Mouse (Mus musculus): ENCODE data around the gene Grk6. TPM values are rescaled to one million over a fixed set of nuclear protein-coding genes. Genes with fewer than 3 reads are reported as not detected.

The Grk6 gene
- total RNA-seq, 2 experiments from 2014 or later, result 48.2 to 62.2 TPM

- ATAC-seq (replicated peaks; ENCODE audit: low FRiP score, poor library complexity, severe bottlenecking), result no peak
These were observed 65.4 kb downstream of the Grk6 start for GRCm38 (mm10) chr13:55510332-55510667.

Other genes with a start within 250 kb of the Grk6 start
- gene Nsd1, start 235.3 kb upstream of the Grk6 start, total RNA-seq (2015; ENCODE audit: low replicate concordance), result 36.9 and 38.2 TPM in 2 replicates
- gene Nsd1, start 235.3 kb upstream of the Grk6 start, total RNA-seq (2017; ENCODE audit: low replicate concordance), result 50.6 and 85.7 TPM in 2 replicates
- 81.3 and 131 TPM in 2 replicates for gene Prelid1, start 124.6 kb upstream of the Grk6 start, total RNA-seq (2015; ENCODE audit: low replicate concordance)
- gene Prelid1, start 124.6 kb upstream of the Grk6 start, total RNA-seq (2017; ENCODE audit: low replicate concordance), result 30.9 and 39.1 TPM in 2 replicates
- gene Rab24, start 123.1 kb upstream of the Grk6 start, total RNA-seq (2015; ENCODE audit: low replicate concordance), result 83.3 and 153 TPM in 2 replicates
- gene Rab24, start 123.1 kb upstream of the Grk6 start, total RNA-seq (2017; ENCODE audit: low replicate concordance), result 19.8 and 40.4 TPM in 2 replicates
- 293 and 332 TPM in 2 replicates for gene Mxd3, start 115.2 kb upstream of the Grk6 start, total RNA-seq (2015; ENCODE audit: low replicate concordance)
- 162 and 195 TPM in 2 replicates for gene Mxd3, start 115.2 kb upstream of the Grk6 start, total RNA-seq (2017; ENCODE audit: low replicate concordance)
- 45.7 and 55.1 TPM in 2 replicates for gene Lman2, start 82.3 kb upstream of the Grk6 start, total RNA-seq (2015; ENCODE audit: low replicate concordance)
- gene Lman2, start 82.3 kb upstream of the Grk6 start, total RNA-seq (2017; ENCODE audit: low replicate concordance), result 56.6 and 75.6 TPM in 2 replicates
- 9.0 and 14.7 TPM in 2 replicates for gene Rgs14, start 75.3 kb upstream of the Grk6 start, total RNA-seq (2015; ENCODE audit: low replicate concordance)
- 4.2 and 7.9 TPM in 2 replicates for gene Rgs14, start 75.3 kb upstream of the Grk6 start, total RNA-seq (2017; ENCODE audit: low replicate concordance)
- gene Slc34a1, start 46.9 kb upstream of the Grk6 start, total RNA-seq (2015; ENCODE audit: low replicate concordance), result not detected in 2 replicates
- not detected in 2 replicates for gene Slc34a1, start 46.9 kb upstream of the Grk6 start, total RNA-seq (2017; ENCODE audit: low replicate concordance)
- not detected in 2 replicates for gene Pfn3, start 29.8 kb upstream of the Grk6 start, total RNA-seq (2015; ENCODE audit: low replicate concordance)
- gene Pfn3, start 29.8 kb upstream of the Grk6 start, total RNA-seq (2017; ENCODE audit: low replicate concordance), result not detected in 2 replicates
- gene F12, start 18.3 kb upstream of the Grk6 start, total RNA-seq (2015; ENCODE audit: low replicate concordance), result not detected in 2 replicates
- gene F12, start 18.3 kb upstream of the Grk6 start, total RNA-seq (2017; ENCODE audit: low replicate concordance), result not detected in 2 replicates
- gene Prr7, start 19.2 kb downstream of the Grk6 start, total RNA-seq (2015; ENCODE audit: low replicate concordance), result not detected in 2 replicates
- not detected in 2 replicates for gene Prr7, start 19.2 kb downstream of the Grk6 start, total RNA-seq (2017; ENCODE audit: low replicate concordance)
- gene Dbn1, start 43.0 kb downstream of the Grk6 start, total RNA-seq (2015; ENCODE audit: low replicate concordance), result not detected in 2 replicates
- 0.45 TPM in 1 of 2 replicates, not detected in the other for gene Dbn1, start 43.0 kb downstream of the Grk6 start, total RNA-seq (2017; ENCODE audit: low replicate concordance)
- gene Pdlim7, start 68.6 kb downstream of the Grk6 start, total RNA-seq (2015; ENCODE audit: low replicate concordance), result 0.84 and 1.4 TPM in 2 replicates
- 0.15 and 3.5 TPM in 2 replicates for gene Pdlim7, start 68.6 kb downstream of the Grk6 start, total RNA-seq (2017; ENCODE audit: low replicate concordance)
- gene Dok3, start 84.2 kb downstream of the Grk6 start, total RNA-seq (2015; ENCODE audit: low replicate concordance), result 23.8 and 31.4 TPM in 2 replicates
- 5.5 and 7.1 TPM in 2 replicates for gene Dok3, start 84.2 kb downstream of the Grk6 start, total RNA-seq (2017; ENCODE audit: low replicate concordance)
- gene Ddx41, start 91.6 kb downstream of the Grk6 start, total RNA-seq (2015; ENCODE audit: low replicate concordance), result 5.8 and 5.9 TPM in 2 replicates
- gene Ddx41, start 91.6 kb downstream of the Grk6 start, total RNA-seq (2017; ENCODE audit: low replicate concordance), result 9.1 and 28.7 TPM in 2 replicates
- gene Fam193b, start 126.0 kb downstream of the Grk6 start, total RNA-seq (2015; ENCODE audit: low replicate concordance), result 39.6 and 64.6 TPM in 2 replicates
- 39.5 and 47.1 TPM in 2 replicates for gene Fam193b, start 126.0 kb downstream of the Grk6 start, total RNA-seq (2017; ENCODE audit: low replicate concordance)
- gene Tmed9, start 128.7 kb downstream of the Grk6 start, total RNA-seq (2015; ENCODE audit: low replicate concordance), result 28.1 and 33.2 TPM in 2 replicates
- gene Tmed9, start 128.7 kb downstream of the Grk6 start, total RNA-seq (2017; ENCODE audit: low replicate concordance), result 31.1 and 62.9 TPM in 2 replicates
- gene B4galt7, start 154.8 kb downstream of the Grk6 start, total RNA-seq (2015; ENCODE audit: low replicate concordance), result 2.9 and 3.4 TPM in 2 replicates
- gene B4galt7, start 154.8 kb downstream of the Grk6 start, total RNA-seq (2017; ENCODE audit: low replicate concordance), result 0.53 and 4.0 TPM in 2 replicates
- 15.5 and 34.6 TPM in 2 replicates for gene Caml, start 177.9 kb downstream of the Grk6 start, total RNA-seq (2015; ENCODE audit: low replicate concordance)
- 34.7 and 35.4 TPM in 2 replicates for gene Caml, start 177.9 kb downstream of the Grk6 start, total RNA-seq (2017; ENCODE audit: low replicate concordance)
- 40.7 and 51.2 TPM in 2 replicates for gene Ddx46, start 190.0 kb downstream of the Grk6 start, total RNA-seq (2015; ENCODE audit: low replicate concordance)
- 65.6 and 83.3 TPM in 2 replicates for gene Ddx46, start 190.0 kb downstream of the Grk6 start, total RNA-seq (2017; ENCODE audit: low replicate concordance)
- 38.9 and 52.4 TPM in 2 replicates for gene B230219D22Rik, start 248.1 kb downstream of the Grk6 start, total RNA-seq (2015; ENCODE audit: low replicate concordance)
- gene B230219D22Rik, start 248.1 kb downstream of the Grk6 start, total RNA-seq (2017; ENCODE audit: low replicate concordance), result 25.3 and 33.8 TPM in 2 replicates

Measured in erythroid progenitor cell, adult 5-6 weeks (primary cell).